Mouse (Mus musculus) olfactory bulb, adult 2 months (tissue): ENCODE data around the gene Sipa1l3. TPM values are rescaled to one million over a fixed set of nuclear protein-coding genes. Genes with fewer than 3 reads are reported as not detected.

Experiments
- H3K27ac ChIP-seq: fragments of 200-500 bp; 2 replicates; pipeline ENCODE4 v1.5.1; 2012; ENCODE audit warnings: low read depth, low read length; ENCODE audit not compliant: insufficient read depth
- H3K4me1 ChIP-seq: fragments of 200-500 bp; 2 replicates; pipeline ENCODE4 v1.6.1; 2012; ENCODE audit warnings: low read length; ENCODE audit not compliant: control insufficient read depth, insufficient read depth
- H3K4me3 ChIP-seq: fragments of 200-500 bp; 2 replicates; pipeline ENCODE4 v1.5.1; 2012; ENCODE audit warnings: mild to moderate bottlenecking, low read depth, low read length, moderate library complexity; ENCODE audit not compliant: insufficient read depth
- CTCF ChIP-seq: fragments of 200-500 bp; IDR thresholded peaks from 2 replicates; pipeline ENCODE4 v1.5.1; 2012; ENCODE audit warnings: low read depth, mild to moderate bottlenecking, low read length, moderate library complexity; ENCODE audit not compliant: insufficient read depth
- POLR2A ChIP-seq: fragments of 200-500 bp; IDR thresholded peaks from 2 replicates; pipeline ENCODE4 v1.6.1; 2012; ENCODE audit warnings: mild to moderate bottlenecking, low read depth, low read length, moderate library complexity; ENCODE audit not compliant: insufficient read depth
- WGBS: fragments of 180-500 bp; shearing (Covaris S2); methylation state at CpG from one replicate; pipeline ENCODE4 v1.1.7; 2018; 5-methylcytosine and 5-hydroxymethylcytosine counted together
- polyA plus RNA-seq: library from polyadenylated mRNA; stranded (reverse); fragments of >200 nt; gene quantifications from 2 replicates; pipeline ENCODE4 v1.2.4, GENCODE M21; 2012; ENCODE audit warnings: low replicate concordance; ENCODE audit not compliant: missing spikeins, insufficient read depth, insufficient read length

The Sipa1l3 gene
- polyA plus RNA-seq, 1 experiment, result not detected

DNA sequence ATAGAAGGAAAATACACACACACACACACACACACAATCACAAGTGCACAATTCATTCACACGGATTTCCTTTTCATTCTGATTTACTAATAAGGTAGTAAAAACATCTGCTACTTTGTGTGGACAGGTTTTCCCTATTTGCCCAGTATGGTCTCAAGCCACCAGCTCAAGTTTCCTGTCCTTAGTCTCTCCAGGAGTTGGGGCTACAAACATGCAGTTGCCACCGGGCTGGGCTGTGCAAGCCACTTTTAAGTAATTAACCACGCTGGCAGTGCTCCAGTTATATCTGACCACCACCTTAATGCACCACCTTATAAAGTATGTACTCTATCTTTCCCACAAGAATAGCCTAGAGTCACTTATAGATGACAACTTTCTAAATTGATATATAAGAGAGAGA is 29.1 kb downstream of the Sipa1l3 start:
- TF ChIP-seq POLR2A (no peak), CTCF (no peak)
- Histone ChIP-seq H3K4me1 (peaks cover 9% of the 10 kb centered on the region), H3K27ac (no peak overlapping the region), H3K4me3 (no peak overlapping the region)
- 59% methylated on average over 3 of the region's 3 CpGs for WGBS

DNA sequence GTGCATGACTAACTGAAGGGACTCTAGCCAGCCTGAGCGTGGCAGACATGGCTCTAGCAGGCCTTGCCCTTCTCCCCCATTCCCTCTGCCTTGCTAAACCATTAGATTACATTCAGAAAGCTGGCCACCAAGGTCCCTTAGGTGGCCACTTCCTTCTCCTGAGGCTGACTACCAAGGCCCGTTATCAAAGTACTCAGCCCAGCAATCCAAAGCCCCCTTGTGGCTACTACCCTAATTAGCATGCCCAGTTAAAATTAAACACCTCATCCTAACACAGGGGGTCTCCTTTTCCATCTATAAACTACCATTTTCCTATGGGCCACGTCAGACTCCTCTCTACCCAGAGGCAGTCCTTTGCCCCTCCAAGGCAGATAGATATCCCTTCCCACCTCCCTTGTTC is 31.7 kb downstream of the Sipa1l3 start:
- Histone ChIP-seq H3K4me1 (peaks cover 20% of the 10 kb centered on the region), H3K4me3 (no peak overlapping the region), H3K27ac (no peak overlapping the region)
- no peak for TF ChIP-seq CTCF
- no peak for TF ChIP-seq POLR2A
- WGBS, result 94% methylated on average over 3 of the region's 3 CpGs

- WGBS, result 70% methylated on average over 2 of the region's 2 CpGs
- Histone ChIP-seq H3K4me3 (no peak overlapping the region), H3K27ac (no peak overlapping the region), H3K4me1 (peaks cover 21% of the 10 kb centered on the region)
- TF ChIP-seq POLR2A (no peak), CTCF (no peak)
Observed at GRCm38 (mm10) chr7:29485721-29486120, 32.7 kb downstream of the Sipa1l3 start.

GRCm38 (mm10) chr7:29483556-29483955 is 34.9 kb downstream of the Sipa1l3 start:
- 71% methylated on average over 4 of the region's 4 CpGs for WGBS
- Histone ChIP-seq H3K4me1 (peaks cover 21% of the 10 kb centered on the region), H3K27ac (no peak overlapping the region), H3K4me3 (no peak overlapping the region)
- TF ChIP-seq POLR2A, result no peak
- no peak for TF ChIP-seq CTCF

DNA sequence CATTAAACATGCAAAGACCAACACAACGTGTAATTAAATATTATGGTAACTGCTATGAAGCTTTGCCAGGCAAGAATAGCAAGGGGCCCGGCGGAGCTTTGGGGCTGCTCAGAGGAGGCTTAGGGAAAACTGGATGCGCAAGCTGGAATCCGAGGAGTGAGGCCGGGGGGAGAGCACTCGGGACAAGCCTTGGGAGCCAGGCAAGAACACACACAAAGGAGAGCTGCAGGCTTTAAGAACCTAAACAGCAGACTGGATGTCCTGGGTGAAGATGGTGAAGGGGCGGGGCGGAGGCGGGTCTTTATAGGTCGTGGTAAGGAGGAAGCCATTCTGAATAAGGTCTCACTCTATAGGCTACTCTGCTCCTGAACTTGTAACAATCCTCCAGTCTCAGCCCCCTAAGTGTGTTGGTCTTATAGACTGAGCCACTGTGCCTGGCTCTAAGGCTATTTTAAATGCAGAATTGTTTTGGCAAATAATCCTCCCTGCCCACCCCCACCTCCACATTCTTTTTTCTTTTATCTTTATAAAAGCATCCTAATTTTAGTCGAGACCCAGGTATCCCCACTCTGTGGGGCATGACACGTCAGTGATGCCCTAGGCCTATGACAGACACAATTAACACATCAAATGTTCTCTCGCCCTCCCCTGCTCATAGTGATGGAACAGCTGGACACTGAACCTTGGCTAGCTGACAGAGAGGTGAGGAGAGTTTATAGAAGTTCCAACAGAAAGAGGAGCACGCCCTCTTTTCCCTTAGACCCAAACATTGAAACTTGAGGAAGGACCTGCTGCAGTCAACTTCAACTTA is 36.9 kb downstream of the Sipa1l3 start:
- WGBS, result 40% methylated on average over 15 of the region's 15 CpGs
- peaks cover 21% of the 10 kb centered on the region for H3K4me1 ChIP-seq
- H3K27ac ChIP-seq, result no peak overlapping the region
- no peak for TF ChIP-seq POLR2A
- no peak for TF ChIP-seq CTCF
- no peak overlapping the region for H3K4me3 ChIP-seq

GRCm38 (mm10) chr7:29480590-29481344 is 37.7 kb downstream of the Sipa1l3 start:
- Histone ChIP-seq H3K4me1 (peaks cover 21% of the 10 kb centered on the region), H3K4me3 (no peak overlapping the region), H3K27ac (no peak overlapping the region)
- no peak for TF ChIP-seq POLR2A
- no peak for TF ChIP-seq CTCF
- WGBS, result 76% methylated on average over 16 of the region's 16 CpGs

DNA sequence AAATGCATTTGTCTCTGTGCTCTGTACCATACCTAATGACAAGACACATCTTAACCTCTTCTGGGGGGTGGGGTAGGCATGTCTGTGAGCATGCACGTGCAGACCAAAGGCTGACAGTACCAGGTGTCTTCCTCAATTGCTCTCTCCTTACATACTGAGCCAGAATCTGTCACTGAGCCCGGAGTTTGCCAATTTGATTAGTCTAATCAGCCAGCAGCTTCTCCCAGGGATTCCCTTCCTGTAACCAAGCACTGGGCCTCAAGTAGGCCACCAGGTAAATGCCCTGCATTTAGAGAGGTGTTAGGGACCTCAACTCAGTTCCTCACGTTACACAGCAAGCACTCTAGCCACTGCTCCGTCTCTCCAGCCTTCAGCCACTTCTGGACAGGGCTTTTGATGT is 38.3 kb downstream of the Sipa1l3 start:
- H3K4me3 ChIP-seq, result no peak overlapping the region
- WGBS, result 83% methylated on average over 4 of the region's 4 CpGs
- H3K27ac ChIP-seq, result no peak overlapping the region
- H3K4me1 ChIP-seq, result peaks cover 21% of the 10 kb centered on the region
- TF ChIP-seq CTCF (no peak), POLR2A (no peak)

GRCm38 (mm10) chr7:29475005-29475404 is 43.4 kb downstream of the Sipa1l3 start:
- H3K27ac ChIP-seq, result no peak overlapping the region
- 95% methylated on average over 7 of the region's 7 CpGs for whole genome bisulfite sequencing
- H3K4me3 ChIP-seq, result no peak overlapping the region
- TF ChIP-seq POLR2A (no peak), CTCF (no peak)
- peaks cover 13% of the 10 kb centered on the region for H3K4me1 ChIP-seq

- H3K4me3 ChIP-seq, result no peak overlapping the region
- WGBS, result 68% methylated on average over 7 of the region's 7 CpGs
- no peak overlapping the region for H3K27ac ChIP-seq
- no peak for TF ChIP-seq CTCF
- TF ChIP-seq POLR2A, result no peak
- H3K4me1 ChIP-seq, result peaks cover 36% of the 10 kb centered on the region
Observed at GRCm38 (mm10) chr7:29471309-29471708, 47.1 kb downstream of the Sipa1l3 start.

DNA sequence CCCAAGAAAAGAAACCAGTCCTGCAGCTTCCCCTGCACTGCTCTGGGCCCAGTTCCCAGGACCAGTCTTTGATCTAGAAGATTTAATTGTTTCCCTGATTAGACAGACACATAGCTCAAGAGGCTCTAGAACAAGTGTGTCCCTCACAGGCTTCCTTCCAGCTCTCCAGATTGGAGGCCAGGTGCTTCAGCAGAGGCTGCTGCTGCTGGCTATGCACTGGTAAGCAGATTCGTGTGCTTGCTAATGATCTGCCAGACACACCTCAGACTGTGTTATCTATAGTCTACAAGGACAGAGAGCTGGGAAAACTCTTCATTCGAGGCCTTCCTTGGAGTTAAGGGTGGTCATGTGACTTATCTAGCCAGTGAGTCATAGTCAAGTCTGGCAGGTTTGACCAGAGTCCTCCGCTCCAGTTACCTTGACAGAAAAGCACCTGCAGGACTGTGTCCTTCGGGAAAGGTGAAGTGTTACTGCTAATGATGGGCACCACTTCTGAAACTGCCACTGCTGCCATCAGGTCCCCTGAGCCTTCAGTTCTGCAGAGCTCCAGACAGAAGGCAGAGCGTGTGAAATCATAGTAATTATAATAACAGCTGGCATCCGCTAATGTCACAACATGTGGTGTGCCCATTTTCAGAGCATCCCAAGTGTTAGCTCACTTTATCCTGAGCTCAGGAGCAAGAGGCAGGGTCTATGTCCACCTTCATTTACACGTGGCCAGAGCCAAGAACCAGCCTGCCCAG is 48.7 kb downstream of the Sipa1l3 start:
- Histone ChIP-seq H3K4me1 (peaks cover 45% of the 10 kb centered on the region), H3K27ac (no peak overlapping the region; the same call in 1 of the 2 replicates)

More for the DNA sequence above, 48.7 kb downstream of the Sipa1l3 start:
- no peak overlapping the region for H3K4me3 ChIP-seq
- TF ChIP-seq POLR2A (no peak), CTCF (no peak)
- 44% methylated on average over 7 of the region's 7 CpGs for WGBS
